Mouse (Mus musculus) heart, adult 8-10 months (tissue): ENCODE data around the gene Mydgf. TPM values are rescaled to one million over a fixed set of nuclear protein-coding genes. Genes with fewer than 3 reads are reported as not detected.

ENCODE experiments used
- DNase-seq: peaks from one replicate; pipeline ENCODE4 v3.0.0; 2022; ENCODE audit warnings: low spot score
- total RNA-seq, 4 experiments: library from RNA; stranded (reverse); gene quantifications; 2 replicates each; pipeline ENCODE4 v1.2.4; 2022

The Mydgf gene
- total RNA-seq, 4 experiments from 2014 or later: 25.5 to 29.8 (median 27.9) TPM

- DNase-seq: no peak
Measured at GRCm38 (mm10) chr17:56194357-56194756, 10.6 kb upstream of the Mydgf start.

- DNase-seq: no peak
Measured at GRCm38 (mm10) chr17:56191266-56191665, 7.5 kb upstream of the Mydgf start.

- DNase-seq: peak; percentile 79
Measured at GRCm38 (mm10) chr17:56185281-56186141, 1.8 kb upstream of the Mydgf start.

- no peak for DNase-seq
Measured at GRCm38 (mm10) chr17:56182975-56183657, 604 bp downstream of the Mydgf start.

GRCm38 (mm10) chr17:56175416-56175815 lies 8.3 kb downstream of the Mydgf start:
- DNase-seq: no peak

GRCm38 (mm10) chr17:56173401-56174046 lies 10.2 kb downstream of the Mydgf start:
- no peak for DNase-seq

GRCm38 (mm10) chr17:56171881-56172280 lies 11.8 kb downstream of the Mydgf start:
- DNase-seq: no peak

- no peak for DNase-seq
Measured at GRCm38 (mm10) chr17:56171456-56171855, 12.3 kb downstream of the Mydgf start.

GRCm38 (mm10) chr17:56170636-56171035 lies 13.1 kb downstream of the Mydgf start:
- no peak for DNase-seq

GRCm38 (mm10) chr17:56169830-56170229 lies 13.9 kb downstream of the Mydgf start:
- DNase-seq: peak; percentile 55

GRCm38 (mm10) chr17:56165671-56166070 lies 18.0 kb downstream of the Mydgf start:
- no peak for DNase-seq

GRCm38 (mm10) chr17:56164510-56164909 lies 19.2 kb downstream of the Mydgf start:
- no peak for DNase-seq

- DNase-seq: no peak
Measured at GRCm38 (mm10) chr17:56163523-56164102, 20.1 kb downstream of the Mydgf start.

GRCm38 (mm10) chr17:56162231-56162774 lies 21.4 kb downstream of the Mydgf start, which contains the start of gene Tnfaip8l1:
Tnfaip8l1 (plus strand) TSS chr17:56162477.
- DNase-seq: peak; percentile 96

GRCm38 (mm10) chr17:56159729-56160128 lies 24.0 kb downstream of the Mydgf start:
- peak; percentile 64 for DNase-seq

- no peak for DNase-seq
Measured at GRCm38 (mm10) chr17:56153643-56154042, 30.1 kb downstream of the Mydgf start.

- no peak for DNase-seq
Measured at GRCm38 (mm10) chr17:56149897-56150296, 33.8 kb downstream of the Mydgf start.

GRCm38 (mm10) chr17:56148790-56149618 lies 34.7 kb downstream of the Mydgf start:
- no peak for DNase-seq

GRCm38 (mm10) chr17:56148280-56148679 lies 35.4 kb downstream of the Mydgf start:
- DNase-seq: no peak

GRCm38 (mm10) chr17:56147420-56147819 lies 36.3 kb downstream of the Mydgf start:
- no peak for DNase-seq

GRCm38 (mm10) chr17:56146131-56146530 lies 37.6 kb downstream of the Mydgf start:
- DNase-seq: no peak
